Mouse (Mus musculus): ENCODE measurements around the gene Zic5. TPM values are rescaled to one million over a fixed set of nuclear protein-coding genes. Genes with fewer than 3 reads are reported as not detected.
"Not testable (repeated sequence)": the region's sequence is repeated elsewhere in the genome, so short reads cannot be mapped to it uniquely, and the experiment has no call there.

Gene Zic5
- polyA plus RNA-seq, 1 experiment from 2014 or later: 0.11 TPM

DNA sequence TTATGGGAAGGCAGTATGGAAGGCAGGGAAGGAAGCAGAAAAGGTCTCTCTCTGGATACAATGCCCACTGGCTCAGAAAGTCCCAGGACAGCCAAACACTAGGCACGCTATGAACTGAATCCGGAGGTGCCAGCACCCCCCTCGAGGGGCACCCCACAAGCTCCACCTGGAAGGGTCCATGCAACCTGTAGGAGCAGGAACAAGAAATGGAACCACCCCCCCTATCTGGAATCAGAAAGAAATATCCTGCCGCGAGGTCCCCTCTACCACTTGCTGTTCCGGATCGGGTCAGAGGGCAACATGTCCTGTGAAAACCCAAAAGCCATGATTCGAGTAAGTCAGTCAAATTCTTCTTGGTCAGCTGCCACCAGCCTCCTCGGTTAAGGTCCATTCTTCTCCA lies 3.5 kb downstream of the Zic5 start:
- H3K4me2 ChIP-seq (ENCODE audit: low read length): no peak overlapping the region
- 33% methylated on average over 9 of the region's 9 CpGs for WGBS
- no peak for DNase-seq (ENCODE audit: low spot score)
- no peak for ATAC-seq (replicated peaks; ENCODE audit: low FRiP score, low read depth)
- no peaks in the 10 kb centered on the region for H3K9me3 ChIP-seq (replicated peaks; ENCODE audit: low read length)
- H3K36me3 ChIP-seq (ENCODE audit: insufficient read depth, low read length): no peaks in the 10 kb centered on the region
- H3K27ac ChIP-seq: no peak overlapping the region
- no peak overlapping the region for H3K9ac ChIP-seq (ENCODE audit: low read depth, low read length)
- no peak overlapping the region for H3K4me3 ChIP-seq (replicated peaks; ENCODE audit: low read depth, low read length)
- H3K27me3 ChIP-seq (ENCODE audit: insufficient read depth, low read length): peaks cover 63% of the 10 kb centered on the region
- TF ChIP-seq CTCF (IDR thresholded peaks at IDR 0.05; ENCODE audit: low read depth): no peak
- peaks cover 18% of the 10 kb centered on the region for H3K4me1 ChIP-seq (replicated peaks; ENCODE audit: insufficient read depth, low read length)

DNA sequence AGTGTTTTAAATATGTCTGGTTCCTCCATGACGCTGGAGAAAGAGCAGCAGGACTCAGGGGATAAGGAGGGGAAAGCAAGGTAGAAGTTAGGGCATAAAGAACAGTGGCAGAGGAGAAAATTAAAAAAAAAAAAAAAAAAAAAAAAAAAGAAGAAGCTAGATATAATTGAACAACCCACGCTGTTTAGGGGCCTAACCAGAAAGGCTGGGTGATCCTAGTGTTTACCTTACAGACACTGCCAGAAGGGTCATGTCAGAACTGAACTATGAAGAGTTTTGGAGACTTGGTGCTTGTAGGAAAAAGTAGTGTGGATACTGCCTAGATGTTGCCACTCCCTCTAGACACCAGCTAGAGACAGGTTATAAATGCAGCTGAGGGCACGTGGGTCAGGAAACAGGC lies 4.0 kb downstream of the Zic5 start:
- no peak overlapping the region for H3K4me2 ChIP-seq (ENCODE audit: low read length)
- no peaks in the 10 kb centered on the region for H3K36me3 ChIP-seq (ENCODE audit: insufficient read depth, low read length)
- no peak overlapping the region for H3K27ac ChIP-seq
- ATAC-seq (replicated peaks; ENCODE audit: low FRiP score, low read depth) (no peak), DNase-seq (ENCODE audit: low spot score) (no peak)
- peaks cover 18% of the 10 kb centered on the region for H3K4me1 ChIP-seq (replicated peaks; ENCODE audit: insufficient read depth, low read length)
- 63% methylated on average over 3 of the region's 3 CpGs for WGBS
- no peak overlapping the region for H3K4me3 ChIP-seq (replicated peaks; ENCODE audit: low read depth, low read length)
- no peak overlapping the region for H3K9ac ChIP-seq (ENCODE audit: low read depth, low read length)
- TF ChIP-seq CTCF (IDR thresholded peaks at IDR 0.05; ENCODE audit: low read depth): no peak
- peaks cover 60% of the 10 kb centered on the region for H3K27me3 ChIP-seq (ENCODE audit: insufficient read depth, low read length)
- H3K9me3 ChIP-seq (replicated peaks; ENCODE audit: low read length): no peaks in the 10 kb centered on the region

DNA sequence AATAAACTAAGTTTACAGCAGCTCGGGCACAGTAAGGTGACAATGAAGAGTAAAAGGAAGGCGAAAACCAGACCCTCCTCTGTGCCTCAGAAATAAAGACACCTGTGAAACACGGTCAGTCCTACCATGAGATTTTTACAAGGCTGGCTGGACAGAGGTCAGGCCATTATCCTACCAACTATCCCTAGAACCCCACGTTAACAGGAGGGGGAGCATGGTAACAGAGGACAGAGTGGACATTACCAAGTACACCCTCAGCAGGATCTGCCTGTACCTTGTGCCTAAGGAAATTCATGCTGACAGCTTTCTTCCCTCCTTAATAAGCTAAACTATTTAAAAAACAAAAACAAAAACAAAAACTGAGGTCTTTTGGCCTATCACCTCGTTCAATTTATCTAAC lies 5.3 kb downstream of the Zic5 start:
- ATAC-seq (replicated peaks; ENCODE audit: low FRiP score, low read depth) (no peak), DNase-seq (ENCODE audit: low spot score) (no peak)
- H3K36me3 ChIP-seq (ENCODE audit: insufficient read depth, low read length): no peaks in the 10 kb centered on the region
- 48% methylated on average over 5 of the region's 5 CpGs for WGBS
- peaks cover 18% of the 10 kb centered on the region for H3K4me1 ChIP-seq (replicated peaks; ENCODE audit: insufficient read depth, low read length)
- no peak overlapping the region for H3K4me3 ChIP-seq (replicated peaks; ENCODE audit: low read depth, low read length)
- peaks cover 59% of the 10 kb centered on the region for H3K27me3 ChIP-seq (ENCODE audit: insufficient read depth, low read length)
- no peaks in the 10 kb centered on the region for H3K9me3 ChIP-seq (replicated peaks; ENCODE audit: low read length)
- no peak for TF ChIP-seq CTCF (IDR thresholded peaks at IDR 0.05; ENCODE audit: low read depth)
- no peak overlapping the region for H3K27ac ChIP-seq
- H3K4me2 ChIP-seq (ENCODE audit: low read length): no peak overlapping the region
- no peak overlapping the region for H3K9ac ChIP-seq (ENCODE audit: low read depth, low read length)

DNA sequence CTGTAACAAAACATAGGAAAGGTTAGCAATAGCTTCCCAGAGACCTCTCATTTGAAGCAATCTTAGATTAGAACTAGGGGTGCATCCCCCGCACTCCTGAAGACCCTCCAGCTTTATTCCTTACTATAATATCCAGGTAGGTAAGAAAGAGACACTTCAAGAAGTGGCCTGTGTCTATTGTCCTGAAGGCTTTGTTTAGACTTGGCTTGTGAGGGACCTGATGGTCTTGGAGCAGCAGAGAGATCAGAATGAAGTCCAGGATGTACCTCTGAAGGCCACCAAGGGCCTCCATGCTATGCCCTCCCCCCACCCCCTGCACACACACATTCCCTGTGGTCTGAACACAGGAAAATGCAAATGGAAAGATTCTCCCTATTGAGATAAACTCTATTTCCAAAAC lies 5.7 kb downstream of the Zic5 start:
- DNase-seq (ENCODE audit: low spot score) (no peak), ATAC-seq (replicated peaks; ENCODE audit: low FRiP score, low read depth) (no peak)
- Histone ChIP-seq H3K27ac (no peak overlapping the region), H3K4me3 (replicated peaks; ENCODE audit: low read depth, low read length) (no peak overlapping the region), H3K4me2 (ENCODE audit: low read length) (no peak overlapping the region), H3K9me3 (replicated peaks; ENCODE audit: low read length) (no peaks in the 10 kb centered on the region), H3K27me3 (ENCODE audit: insufficient read depth, low read length) (peaks cover 58% of the 10 kb centered on the region), H3K36me3 (ENCODE audit: insufficient read depth, low read length) (no peaks in the 10 kb centered on the region), H3K4me1 (replicated peaks; ENCODE audit: insufficient read depth, low read length) (peaks cover 14% of the 10 kb centered on the region), H3K9ac (ENCODE audit: low read depth, low read length) (no peak overlapping the region)
- WGBS: 100% methylated on average over 1 of the region's 1 CpGs
- no peak for TF ChIP-seq CTCF (IDR thresholded peaks at IDR 0.05; ENCODE audit: low read depth)

DNA sequence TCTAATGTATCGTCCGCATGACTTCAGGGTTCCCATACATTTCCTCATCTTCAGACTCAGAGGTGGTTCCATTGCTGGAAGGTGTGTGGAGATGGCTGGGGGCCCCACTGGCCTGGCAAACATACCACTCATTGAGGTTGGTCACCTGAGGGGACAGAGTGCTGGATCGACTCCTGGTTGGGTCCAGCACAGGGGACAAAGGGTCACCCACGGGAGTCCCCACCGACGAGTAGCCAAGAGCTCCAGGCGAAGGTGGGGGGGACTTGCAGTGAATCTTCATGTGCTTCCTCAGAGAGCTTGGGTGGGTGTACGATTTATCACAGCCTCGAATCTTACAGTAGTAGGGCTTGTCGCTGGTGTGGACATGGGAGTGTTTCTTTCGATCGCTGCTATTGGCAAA lies 6.1 kb downstream of the Zic5 start:
- DNase-seq (ENCODE audit: low spot score); H3K9ac ChIP-seq (ENCODE audit: low read depth, low read length); H3K36me3 ChIP-seq (ENCODE audit: insufficient read depth, low read length); H3K4me3 ChIP-seq (replicated peaks; ENCODE audit: low read depth, low read length); ATAC-seq (replicated peaks; ENCODE audit: low FRiP score, low read depth); H3K9me3 ChIP-seq (replicated peaks; ENCODE audit: low read length); H3K4me2 ChIP-seq (ENCODE audit: low read length); H3K27ac ChIP-seq; H3K4me1 ChIP-seq (replicated peaks; ENCODE audit: insufficient read depth, low read length): not testable (repeated sequence)
- H3K27me3 ChIP-seq (ENCODE audit: insufficient read depth, low read length): peaks cover 57% of the 10 kb centered on the region
- 84% methylated on average over 7 of the region's 12 CpGs for WGBS

DNA sequence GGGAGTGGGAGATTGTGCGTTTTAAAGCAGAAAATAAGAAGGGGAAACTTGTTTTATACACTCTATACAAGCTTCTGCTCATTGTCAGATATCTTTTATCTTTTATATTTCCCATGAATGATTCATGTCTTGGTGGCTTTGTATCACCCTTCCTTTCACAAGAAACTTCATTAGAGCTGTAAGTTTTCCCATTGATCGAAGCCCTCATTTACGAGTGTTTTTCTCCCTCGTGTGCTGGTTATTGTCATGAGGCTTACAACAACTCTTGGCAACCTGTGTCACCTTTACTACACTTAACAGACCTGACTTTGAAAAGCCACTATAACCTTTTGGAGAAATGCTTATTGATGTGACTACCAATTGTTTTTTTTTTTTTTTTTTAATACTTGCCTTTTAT lies 9.9 kb downstream of the Zic5 start:
- Histone ChIP-seq H3K9me3 (replicated peaks; ENCODE audit: low read length) (no peaks in the 10 kb centered on the region), H3K4me2 (ENCODE audit: low read length) (no peak overlapping the region), H3K27me3 (ENCODE audit: insufficient read depth, low read length) (peaks cover 66% of the 10 kb centered on the region), H3K27ac (no peak overlapping the region), H3K36me3 (ENCODE audit: insufficient read depth, low read length) (no peaks in the 10 kb centered on the region), H3K4me3 (replicated peaks; ENCODE audit: low read depth, low read length) (no peak overlapping the region), H3K9ac (ENCODE audit: low read depth, low read length) (no peak overlapping the region), H3K4me1 (replicated peaks; ENCODE audit: insufficient read depth, low read length) (peaks cover 10% of the 10 kb centered on the region; the same call in 1 of the 2 replicates)
- DNase-seq (ENCODE audit: low spot score) (no peak), ATAC-seq (replicated peaks; ENCODE audit: low FRiP score, low read depth) (no peak)
- no peak for TF ChIP-seq CTCF (IDR thresholded peaks at IDR 0.05; ENCODE audit: low read depth)
- WGBS: 74% methylated on average over 4 of the region's 4 CpGs

DNA sequence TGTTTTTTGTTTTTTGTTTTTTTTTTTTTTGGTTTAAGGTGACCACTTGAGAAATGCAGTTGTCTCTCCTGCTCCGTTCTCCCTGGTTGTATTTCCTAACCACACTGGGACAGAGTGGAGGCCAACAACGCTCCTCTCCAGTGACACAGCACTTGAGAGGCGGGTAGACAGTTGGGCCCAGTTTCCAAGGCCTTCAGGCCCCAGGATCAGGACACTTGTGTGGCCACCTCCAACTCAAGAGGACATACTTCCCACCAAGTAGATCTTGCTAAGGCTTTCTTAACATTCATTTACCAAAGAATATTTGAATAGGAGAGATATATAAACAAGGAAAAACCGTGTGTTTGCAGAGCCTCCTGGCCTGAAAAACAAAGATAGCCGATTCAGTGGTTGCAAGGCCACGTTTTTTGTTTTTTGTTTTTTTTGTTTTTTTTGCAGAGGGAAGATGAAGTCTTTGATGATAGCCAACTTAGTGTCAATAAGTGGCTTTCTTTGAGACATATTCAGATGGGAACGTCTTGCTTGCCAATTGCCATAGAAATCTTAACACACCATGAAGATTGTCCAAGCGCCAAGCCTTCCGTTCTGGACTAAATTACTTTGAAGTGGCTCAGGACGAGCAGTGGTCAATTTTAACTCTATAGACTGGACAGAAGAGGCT lies 10.4 kb downstream of the Zic5 start:
- Histone ChIP-seq H3K4me3 (replicated peaks; ENCODE audit: low read depth, low read length) (no peak overlapping the region), H3K4me2 (ENCODE audit: low read length) (no peak overlapping the region), H3K36me3 (ENCODE audit: insufficient read depth, low read length) (no peaks in the 10 kb centered on the region), H3K27me3 (ENCODE audit: insufficient read depth, low read length) (peaks cover 66% of the 10 kb centered on the region), H3K27ac (no peak overlapping the region), H3K9me3 (replicated peaks; ENCODE audit: low read length) (no peaks in the 10 kb centered on the region), H3K9ac (ENCODE audit: low read depth, low read length) (no peak overlapping the region), H3K4me1 (replicated peaks; ENCODE audit: insufficient read depth, low read length) (peaks cover 10% of the 10 kb centered on the region; the same call in 1 of the 2 replicates)
- no peak for TF ChIP-seq CTCF (IDR thresholded peaks at IDR 0.05; ENCODE audit: low read depth)
- ATAC-seq (replicated peaks; ENCODE audit: low FRiP score, low read depth): no peak
- WGBS: 69% methylated on average over 10 of the region's 10 CpGs
- DNase-seq (ENCODE audit: low spot score): no peak
